In the genomic region with DNA sequence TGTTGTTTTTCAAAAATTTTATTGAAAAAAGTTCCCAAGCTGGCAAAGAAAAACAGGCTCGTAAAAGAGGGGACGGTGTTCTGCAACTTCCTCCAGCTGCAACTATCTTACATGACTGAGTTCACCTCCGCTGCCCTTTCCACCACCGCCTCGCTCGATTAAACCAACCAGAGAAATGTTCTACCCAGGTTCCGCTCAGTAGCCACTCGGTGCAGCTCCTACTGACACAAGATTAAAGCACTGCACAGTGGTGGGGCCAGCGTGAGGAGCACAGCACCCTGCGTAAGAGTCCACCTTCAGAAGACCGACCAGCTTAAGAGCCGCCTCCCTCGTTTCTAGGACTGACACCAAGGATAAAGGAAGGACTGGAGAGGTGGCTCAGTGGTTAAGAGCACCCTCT, we compare ENCODE assay signal across 18 mouse cellular contexts. TPM values are rescaled to one million over a fixed set of nuclear protein-coding genes. Genes with fewer than 3 reads are reported as not detected.
A peak's percentile ranks its signal among the peaks of the same experiment; 100 is the strongest.
DNase-seq lines count a peak whose midpoint lies in the region; ATAC-seq lines count a peak whose summit lies in the region.
"Had no signal": no experiment of that assay in that cellular context is flagged by ENCODE, and none has a peak within 500 bp of the region (broad histone marks: within the 10 kb centered on the region; RNA-seq: fewer than 3 reads in every experiment).

No protein-coding gene starts in this region.

- WGBS in heart, embryonic 13.5 days, result 82% methylated on average over 13 of the region's 13 CpGs
- WGBS in embryonic facial prominence, embryonic 15.5 days, result 72% methylated on average over 13 of the region's 13 CpGs
- 80% methylated on average over 13 of the region's 13 CpGs for WGBS in intestine, embryonic 15.5 days

- no peak for ATAC-seq in heart, embryonic 13.5 days (ENCODE audit: extremely low read depth, insufficient number of reproducible peaks, low FRiP score, low TSS enrichment)
- no peak for ATAC-seq in embryonic facial prominence, embryonic 15.5 days (ENCODE audit: insufficient number of reproducible peaks, low FRiP score, low TSS enrichment, low read depth)
- ATAC-seq in intestine, embryonic 15.5 days, result no peak
- ATAC-seq: Patski had no signal

- peaks cover 57% of the 10 kb centered on the region for H3K4me1 ChIP-seq in heart, embryonic 13.5 days
- H3K4me1 ChIP-seq in embryonic facial prominence, embryonic 15.5 days, result peaks cover 53% of the 10 kb centered on the region
- H3K4me1 ChIP-seq in intestine, embryonic 15.5 days (replicated peaks), result peaks cover 40% of the 10 kb centered on the region

- intact Hi-C loops in heart, postnatal 10 days (cut with DNase I), result no loop called here

- no peak overlapping the region for H3K4me2 ChIP-seq in heart, embryonic 13.5 days
- H3K4me2 ChIP-seq in embryonic facial prominence, embryonic 15.5 days (replicated peaks), result no peak overlapping the region
- H3K4me2 ChIP-seq in intestine, embryonic 15.5 days (replicated peaks), result no peak overlapping the region
- H3K4me2 ChIP-seq: liver, embryonic 13.5 days; midbrain, embryonic 12.5 days; stomach, embryonic 15.5 days had no signal

- no peak overlapping the region for H3K9ac ChIP-seq in heart, embryonic 13.5 days
- H3K9ac ChIP-seq in embryonic facial prominence, embryonic 15.5 days, result no peak overlapping the region
- no peak overlapping the region for H3K9ac ChIP-seq in intestine, embryonic 15.5 days
- H3K9ac ChIP-seq: liver, embryonic 13.5 days; midbrain, embryonic 12.5 days; stomach, embryonic 15.5 days had no signal

- H3K36me3 ChIP-seq in heart, embryonic 13.5 days, result peaks cover 57% of the 10 kb centered on the region
- peaks cover 51% of the 10 kb centered on the region for H3K36me3 ChIP-seq in embryonic facial prominence, embryonic 15.5 days
- H3K36me3 ChIP-seq in intestine, embryonic 15.5 days, result peaks cover 37% of the 10 kb centered on the region

- no peak overlapping the region for H3K4me3 ChIP-seq in heart, embryonic 13.5 days
- H3K4me3 ChIP-seq in embryonic facial prominence, embryonic 15.5 days (replicated peaks), result no peak overlapping the region
- H3K4me3 ChIP-seq in intestine, embryonic 15.5 days (replicated peaks), result no peak overlapping the region
- H3K4me3 ChIP-seq: hindbrain, embryonic 10.5 days; left cerebral cortex, adult 2 months; liver, embryonic 13.5 days; midbrain, embryonic 12.5 days; stomach, embryonic 15.5 days had no signal

- no peaks in the 10 kb centered on the region for H3K9me3 ChIP-seq in heart, embryonic 13.5 days
- no peaks in the 10 kb centered on the region for H3K9me3 ChIP-seq in embryonic facial prominence, embryonic 15.5 days (replicated peaks)
- no peaks in the 10 kb centered on the region for H3K9me3 ChIP-seq in intestine, embryonic 15.5 days
- H3K9me3 ChIP-seq: hindbrain, embryonic 10.5 days; liver, embryonic 13.5 days; midbrain, embryonic 12.5 days; stomach, embryonic 15.5 days had no signal

- DNase-seq in heart, postnatal 10 days, result no peak
- peak; percentile 49 for DNase-seq in CD4-positive, CD25-positive, alpha-beta regulatory T cell, adult 2 months (ENCODE audit: low read depth, low spot score)
- DNase-seq in kidney, postnatal 10 days, result peak; percentile 60
- DNase-seq in adrenal gland, adult 2 months, result no peak
- DNase-seq in heart, adult 18-20 months, result no peak
- DNase-seq: cerebellum, postnatal 36 days; liver, embryonic 13.5 days; thymus, postnatal 36 days had no signal

- no peaks in the 10 kb centered on the region for H3K27me3 ChIP-seq in heart, embryonic 13.5 days (replicated peaks)
- no peaks in the 10 kb centered on the region for H3K27me3 ChIP-seq in embryonic facial prominence, embryonic 15.5 days
- no peaks in the 10 kb centered on the region for H3K27me3 ChIP-seq in intestine, embryonic 15.5 days (replicated peaks)
- H3K27me3 ChIP-seq: liver, embryonic 13.5 days; midbrain, embryonic 12.5 days; Patski; stomach, embryonic 15.5 days had no signal

- H3K27ac ChIP-seq in heart, embryonic 13.5 days (replicated peaks), result 0 out of 2 replicates have a peak overlapping the region, but pooled peaks have one; percentile 7
- peak overlapping the region; percentile 44; the same call in 1 of the 2 replicates for H3K27ac ChIP-seq in embryonic facial prominence, embryonic 15.5 days (replicated peaks)
- H3K27ac ChIP-seq in intestine, embryonic 15.5 days, result no peak overlapping the region
- H3K27ac ChIP-seq: hindbrain, embryonic 10.5 days; left cerebral cortex, adult 2 months; liver, embryonic 13.5 days; midbrain, embryonic 12.5 days; stomach, embryonic 15.5 days had no signal

RNA-seq across cellular contexts. Expression of a gene that starts 6.5 kb away (rescaled TPM):
- polyA plus RNA-seq in heart, embryonic 13.5 days (2015; fragmentation: Nextera tagmentation; extraction: Ambion mirVana), result 65.8 and 71.6 TPM in 2 replicates
- total RNA-seq in heart, postnatal 10 days (2021), result 10 to 100 TPM; 72.9 to 85.0 TPM
- polyA plus RNA-seq in embryonic facial prominence, embryonic 15.5 days (2015; fragmentation: Nextera tagmentation; extraction: Ambion mirVana), result 95.1 and 98.4 TPM in 2 replicates
- 89.9 and 113 TPM in 2 replicates for polyA plus RNA-seq in intestine, embryonic 15.5 days (2015; fragmentation: Nextera tagmentation; extraction: Ambion mirVana)
- 100 to 1,000 TPM; 165 to 185 TPM for total RNA-seq in adrenal gland, adult 2 months (2021)
- polyA plus RNA-seq in adrenal gland, adult 2 months (2012; rRNA removed), result 74.7 and 96.9 TPM in 2 replicates
- 10 to 100 TPM; 81.5 to 82.4 TPM for total RNA-seq in heart, adult 18-20 months (2021)

RNA-seq across cellular contexts. Expression of a gene that starts 16.7 kb away (rescaled TPM):
- polyA plus RNA-seq in heart, embryonic 13.5 days (2015; fragmentation: Nextera tagmentation; extraction: Ambion mirVana), result 17.3 and 18.5 TPM in 2 replicates
- total RNA-seq in heart, postnatal 10 days (2021), result 10 to 100 TPM; 23.8 TPM
- polyA plus RNA-seq in embryonic facial prominence, embryonic 15.5 days (2015; fragmentation: Nextera tagmentation; extraction: Ambion mirVana), result 41.0 and 42.2 TPM in 2 replicates
- 25.7 and 26.6 TPM in 2 replicates for polyA plus RNA-seq in intestine, embryonic 15.5 days (2015; fragmentation: Nextera tagmentation; extraction: Ambion mirVana)
- total RNA-seq in adrenal gland, adult 2 months (2021), result 10 to 100 TPM; 32.0 to 44.8 TPM
- 37.5 and 39.2 TPM in 2 replicates for polyA plus RNA-seq in adrenal gland, adult 2 months (2012; rRNA removed)
- 10 to 100 TPM; 19.3 to 20.2 TPM for total RNA-seq in heart, adult 18-20 months (2021)

RNA-seq across cellular contexts. Expression of a gene that starts 32.3 kb away (rescaled TPM):
- polyA plus RNA-seq in heart, embryonic 13.5 days (2015; fragmentation: Nextera tagmentation; extraction: Ambion mirVana), result 103 and 112 TPM in 2 replicates
- 100 to 1,000 TPM; 198 to 202 TPM for total RNA-seq in heart, postnatal 10 days (2021)
- polyA plus RNA-seq in embryonic facial prominence, embryonic 15.5 days (2015; fragmentation: Nextera tagmentation; extraction: Ambion mirVana), result 47.8 and 48.2 TPM in 2 replicates
- 119 and 122 TPM in 2 replicates for polyA plus RNA-seq in intestine, embryonic 15.5 days (2015; fragmentation: Nextera tagmentation; extraction: Ambion mirVana)
- total RNA-seq in adrenal gland, adult 2 months (2021), result 100 to 1,000 TPM; 181 to 208 TPM
- 279 and 310 TPM in 2 replicates for polyA plus RNA-seq in adrenal gland, adult 2 months (2012; rRNA removed)
- 100 to 1,000 TPM; 230 to 252 TPM for total RNA-seq in heart, adult 18-20 months (2021)

RNA-seq across cellular contexts. Expression of a gene that starts 42.7 kb away (rescaled TPM):
- 0.53 and 0.60 TPM in 2 replicates for polyA plus RNA-seq in heart, embryonic 13.5 days (2015; fragmentation: Nextera tagmentation; extraction: Ambion mirVana)
- total RNA-seq in heart, postnatal 10 days (2021), result 1 to 10 TPM; 6.4 to 6.6 TPM
- 2.6 and 3.0 TPM in 2 replicates for polyA plus RNA-seq in embryonic facial prominence, embryonic 15.5 days (2015; fragmentation: Nextera tagmentation; extraction: Ambion mirVana)
- polyA plus RNA-seq in intestine, embryonic 15.5 days (2015; fragmentation: Nextera tagmentation; extraction: Ambion mirVana), result 1.5 and 2.3 TPM in 2 replicates
- 10 to 100 TPM; 37.7 to 57.1 TPM for total RNA-seq in adrenal gland, adult 2 months (2021)
- polyA plus RNA-seq in adrenal gland, adult 2 months (2012; rRNA removed), result 45.7 and 61.7 TPM in 2 replicates
- 1 to 10 TPM; 1.8 to 2.0 TPM for total RNA-seq in heart, adult 18-20 months (2021)
- polyA plus RNA-seq: liver, embryonic 13.5 days had no signal

RNA-seq across cellular contexts. Expression of a gene that starts 53.4 kb away (rescaled TPM):
- polyA plus RNA-seq in heart, embryonic 13.5 days (2015; fragmentation: Nextera tagmentation; extraction: Ambion mirVana), result 16.7 and 18.7 TPM in 2 replicates
- total RNA-seq in heart, postnatal 10 days (2021), result not detected
- 39.7 and 50.0 TPM in 2 replicates for polyA plus RNA-seq in embryonic facial prominence, embryonic 15.5 days (2015; fragmentation: Nextera tagmentation; extraction: Ambion mirVana)
- polyA plus RNA-seq in intestine, embryonic 15.5 days (2015; fragmentation: Nextera tagmentation; extraction: Ambion mirVana), result 24.9 and 30.2 TPM in 2 replicates
- not detected for total RNA-seq in adrenal gland, adult 2 months (2021)
- not detected in 2 replicates for polyA plus RNA-seq in adrenal gland, adult 2 months (2012; rRNA removed)
- not detected for total RNA-seq in heart, adult 18-20 months (2021)
- total RNA-seq: adrenal gland, adult 18-20 months; heart, adult 8-10 months; left cerebral cortex, adult 2 months had no signal
- polyA plus RNA-seq: Patski had no signal

Comparison
In these comparisons a context has a peak if more than half of its experiments do, and no peak if none do; other contexts are left out.
1. DNase-seq: peak in CD4-positive, CD25-positive, alpha-beta regulatory T cell, adult 2 months (single experiment) and kidney, postnatal 10 days (single experiment); none in heart, postnatal 10 days (0 of 2), adrenal gland, adult 2 months (single experiment) and heart, adult 18-20 months (0 of 2).